Mouse (Mus musculus): Measurements from ENCODE around the gene Tnc.

GRCm38 (mm10) chr4:64092857-64093256, 46.0 kb upstream of the Tnc start:
- TF ChIP-seq CTCF (IDR thresholded peaks at IDR 0.05; ENCODE audit: extremely low read depth, insufficient read length, insufficient replicate concordance, low read depth, low read length) (no peak), POLR2A (IDR thresholded peaks at IDR 0.05; ENCODE audit: low read depth, low read length) (no peak)
